Mouse (Mus musculus) stomach, postnatal 0 days (tissue): ENCODE measurements around the gene Amt. TPM values are rescaled to one million over a fixed set of nuclear protein-coding genes. Genes with fewer than 3 reads are reported as not detected.
"Not testable (repeated sequence)": the region's sequence is repeated elsewhere in the genome, so short reads cannot be mapped to it uniquely, and the experiment has no call there.

Source experiments
- ATAC-seq: fragments of 200-750 bp; cut with Nextera tagmentation; 2 replicates; pipeline ENCODE4 v1.8.0; 2017; ENCODE audit not compliant: low FRiP score, low TSS enrichment
- DNase-seq: peaks from one replicate; pipeline ENCODE4 v3.0.0-alpha.2; 2016; ENCODE audit warnings: low spot score
- H3K27ac ChIP-seq: fragments of 300-500 bp; sonication (generic); replicated peaks from 2 replicates; pipeline ENCODE4 v1.5.1; 2014; ENCODE audit warnings: mild to moderate bottlenecking, control low read depth
- H3K27me3 ChIP-seq: fragments of 300-500 bp; sonication (generic); 2 replicates; pipeline ENCODE4 v1.6.1; 2014; ENCODE audit warnings: low read length; ENCODE audit not compliant: control insufficient read depth, insufficient read depth
- H3K36me3 ChIP-seq: fragments of 300-500 bp; sonication (generic); 2 replicates; pipeline ENCODE4 v1.6.1; 2014; ENCODE audit warnings: low read length, mixed read lengths; ENCODE audit not compliant: control insufficient read depth, insufficient read depth
- H3K4me1 ChIP-seq: fragments of 300-500 bp; sonication (generic); replicated peaks from 2 replicates; pipeline ENCODE4 v1.6.1; 2014; ENCODE audit warnings: antibody characterized with exemption; ENCODE audit not compliant: control insufficient read depth, insufficient read depth
- H3K4me2 ChIP-seq: fragments of 300-500 bp; sonication (generic); replicated peaks from 2 replicates; pipeline ENCODE4 v1.6.1; 2014; ENCODE audit warnings: low read depth, mild to moderate bottlenecking, control low read depth, moderate library complexity
- H3K4me3 ChIP-seq: fragments of 300-500 bp; sonication (generic); 2 replicates; pipeline ENCODE4 v1.5.1; 2014; ENCODE audit warnings: low read depth, low read length, control low read depth
- H3K9ac ChIP-seq: fragments of 300-500 bp; sonication (generic); 2 replicates; pipeline ENCODE4 v1.6.1; 2014; ENCODE audit warnings: mild to moderate bottlenecking, low read length, control low read depth, mixed read lengths
- H3K9me3 ChIP-seq: fragments of 300-500 bp; sonication (generic); 2 replicates; pipeline ENCODE4 v1.6.1; 2016; ENCODE audit warnings: low read length; ENCODE audit not compliant: control insufficient read depth
- CTCF ChIP-seq: IDR thresholded peaks from 2 replicates; pipeline ENCODE4 v1.5.1; 2016; ENCODE audit warnings: antibody characterized with exemption, low read depth, mild to moderate bottlenecking, moderate library complexity
- EP300 ChIP-seq: optimal IDR thresholded peaks from 2 replicates; pipeline ENCODE3; 2016; ENCODE audit warnings: antibody characterized with exemption
- WGBS: fragments of 180-500 bp; shearing (Covaris S2); extraction: QIAGEN DNeasy Blood & Tissue Kit; methylation state at CpG from one replicate; pipeline ENCODE4 v1.1.7; 2014; 5-methylcytosine and 5-hydroxymethylcytosine counted together
- polyA plus RNA-seq: library from polyadenylated mRNA; unstranded; fragments of >200 nt; fragmentation: Nextera tagmentation; extraction: Ambion mirVana; gene quantifications from 2 replicates; pipeline ENCODE4 v1.2.1, GENCODE M21; 2015

The Amt gene
- polyA plus RNA-seq, 1 experiment from 2014 or later = 11.6 TPM

DNA sequence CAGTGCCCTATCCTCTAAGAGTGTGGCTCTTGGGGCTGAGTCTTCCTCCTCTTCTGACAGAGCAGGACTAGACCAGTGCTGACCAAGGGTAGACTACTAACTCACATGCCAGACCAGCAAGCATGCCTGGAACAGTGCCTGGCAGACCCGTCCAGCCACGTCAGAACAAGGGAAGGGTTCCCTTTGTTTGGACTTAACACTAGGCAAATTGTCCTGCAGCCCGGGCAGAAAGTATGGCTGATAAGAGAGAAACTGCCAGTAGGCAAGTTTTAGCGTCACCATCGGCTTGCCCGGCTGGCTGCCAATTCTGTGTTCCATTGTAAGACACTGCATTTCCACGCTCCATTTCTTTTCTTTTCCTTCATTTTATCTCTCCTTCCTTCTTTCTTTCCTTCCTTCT, 29.0 kb upstream of the Amt start:
- Histone ChIP-seq H3K9me3 (no peaks in the 10 kb centered on the region), H3K4me2 (no peak overlapping the region), H3K4me1 (peaks cover 4% of the 10 kb centered on the region; the same call in 1 of the 2 replicates), H3K27ac (peak overlapping the region; percentile 80), H3K27me3 (no peaks in the 10 kb centered on the region), H3K4me3 (no peak overlapping the region), H3K36me3 (no peaks in the 10 kb centered on the region), H3K9ac (no peak overlapping the region)
- ATAC-seq (peak; percentile 20; the same call in 1 of the 2 replicates), DNase-seq (peak; percentile 84)
- TF ChIP-seq CTCF = no peak
- no peak for TF ChIP-seq EP300
- 67% methylated on average over 7 of the region's 7 CpGs for WGBS

DNA sequence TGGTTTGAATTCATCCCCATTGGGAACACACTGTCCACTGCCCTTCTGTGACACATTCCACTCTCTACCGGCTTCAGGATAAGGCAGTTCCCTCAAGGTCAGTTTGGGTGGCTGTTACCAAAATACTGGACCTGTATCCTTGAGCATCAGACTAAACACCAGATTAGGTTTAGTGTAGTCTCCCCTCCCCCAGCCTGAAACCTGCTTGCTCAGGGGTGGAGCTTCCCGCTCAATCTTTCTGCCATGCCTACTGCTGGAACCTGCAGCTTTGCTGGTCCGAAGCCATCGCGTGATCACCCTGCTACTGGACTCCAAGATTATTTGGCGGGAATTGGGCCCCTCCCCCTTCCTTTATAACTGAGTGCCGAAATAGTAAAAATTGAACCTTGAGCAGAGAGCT, 28.0 kb upstream of the Amt start:
- H3K9me3 ChIP-seq, H3K4me1 ChIP-seq, H3K27me3 ChIP-seq, H3K9ac ChIP-seq, H3K36me3 ChIP-seq, H3K4me2 ChIP-seq, H3K4me3 ChIP-seq, ATAC-seq: not testable (repeated sequence)
- H3K27ac ChIP-seq = peak overlapping the region; percentile 67; the same call in 1 of the 2 replicates
- peak; percentile 32 for DNase-seq
- WGBS = 58% methylated on average over 6 of the region's 7 CpGs

DNA sequence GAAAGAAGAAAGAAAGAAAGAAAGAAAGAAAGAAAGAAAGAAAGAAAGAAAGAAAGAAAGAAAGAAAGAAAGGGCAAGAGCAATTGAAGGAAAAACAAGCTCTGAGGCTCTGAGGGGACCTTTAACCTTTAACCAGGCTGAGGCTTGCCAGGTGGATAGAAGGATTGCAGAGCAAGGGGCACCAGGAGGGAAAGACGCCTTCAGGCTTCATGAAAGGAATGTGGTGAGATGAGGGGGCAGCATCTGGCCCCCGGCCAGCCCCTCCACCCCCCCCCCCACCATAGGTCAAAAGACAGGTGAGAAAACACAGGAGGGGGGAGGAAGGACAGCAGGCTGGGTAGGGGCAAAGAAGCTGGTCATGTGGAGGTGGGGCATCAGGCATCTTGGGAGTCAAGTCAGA, 24.7 kb upstream of the Amt start:
- WGBS = 9% methylated on average over 2 of the region's 2 CpGs
- Histone ChIP-seq H3K4me3 (no peak overlapping the region), H3K36me3 (no peaks in the 10 kb centered on the region), H3K9me3 (no peaks in the 10 kb centered on the region), H3K4me1 (no peaks in the 10 kb centered on the region), H3K27me3 (no peaks in the 10 kb centered on the region), H3K4me2 (no peak overlapping the region), H3K27ac (peak overlapping the region; percentile 45), H3K9ac (no peak overlapping the region)
- DNase-seq = no peak
- TF ChIP-seq CTCF (no peak), EP300 (no peak)
- no peak for ATAC-seq

DNA sequence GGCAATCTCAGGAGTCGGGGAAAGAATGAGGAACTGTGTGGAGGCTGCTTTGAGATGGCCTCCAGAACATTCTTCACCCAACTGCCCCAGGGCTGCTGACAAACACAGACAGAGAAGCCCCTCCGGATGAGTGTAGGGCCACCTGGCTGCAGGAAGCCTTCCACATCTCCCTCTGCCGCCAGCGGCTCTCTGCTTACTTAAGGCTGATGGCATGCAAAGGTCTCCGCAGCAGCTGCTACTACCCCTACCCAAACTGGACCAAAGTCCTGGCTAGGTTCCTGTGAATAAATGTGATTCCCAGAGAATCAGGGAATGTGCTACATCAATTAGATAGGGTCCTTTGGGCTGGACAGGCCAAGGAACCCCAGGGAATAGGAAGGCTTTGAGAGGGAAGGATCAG, 24.0 kb upstream of the Amt start:
- Histone ChIP-seq H3K9me3 (no peaks in the 10 kb centered on the region), H3K4me2 (no peak overlapping the region), H3K4me3 (no peak overlapping the region), H3K27ac (peak overlapping the region; percentile 45; the same call in 1 of the 2 replicates), H3K27me3 (no peaks in the 10 kb centered on the region), H3K36me3 (no peaks in the 10 kb centered on the region), H3K9ac (no peak overlapping the region), H3K4me1 (no peaks in the 10 kb centered on the region)
- WGBS = 41% methylated on average over 5 of the region's 5 CpGs
- ATAC-seq (no peak), DNase-seq (no peak)
- TF ChIP-seq EP300 (no peak), CTCF (no peak)

DNA sequence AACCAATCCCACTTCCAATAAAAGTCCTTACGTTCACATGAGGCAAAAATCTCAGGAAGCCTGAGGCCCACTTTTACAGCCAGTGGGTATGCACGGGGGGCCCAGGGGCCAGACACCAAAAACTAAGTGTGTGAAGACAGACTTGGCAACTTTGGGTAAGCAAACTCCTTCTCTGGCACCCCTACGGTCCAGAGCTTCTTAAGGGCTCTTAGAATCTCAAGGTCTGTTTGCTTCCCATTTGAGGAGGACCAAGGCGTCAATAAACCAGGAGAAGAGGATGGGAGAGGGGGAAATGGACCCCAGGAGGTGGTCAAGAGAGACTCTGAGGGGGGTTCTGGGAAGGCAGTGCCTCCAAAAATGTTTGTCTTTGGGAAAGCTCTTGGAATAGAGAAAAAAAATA, 23.2 kb upstream of the Amt start:
- H3K27me3 ChIP-seq = no peaks in the 10 kb centered on the region
- H3K9ac ChIP-seq = no peak overlapping the region
- no peak overlapping the region for H3K4me2 ChIP-seq
- ATAC-seq (no peak), DNase-seq (no peak)
- H3K36me3 ChIP-seq = no peaks in the 10 kb centered on the region
- H3K9me3 ChIP-seq = no peaks in the 10 kb centered on the region
- WGBS = 77% methylated on average over 4 of the region's 4 CpGs
- no peak overlapping the region for H3K4me3 ChIP-seq
- no peak overlapping the region for H3K27ac ChIP-seq
- TF ChIP-seq CTCF = no peak
- no peak for TF ChIP-seq EP300
- H3K4me1 ChIP-seq = no peaks in the 10 kb centered on the region

DNA sequence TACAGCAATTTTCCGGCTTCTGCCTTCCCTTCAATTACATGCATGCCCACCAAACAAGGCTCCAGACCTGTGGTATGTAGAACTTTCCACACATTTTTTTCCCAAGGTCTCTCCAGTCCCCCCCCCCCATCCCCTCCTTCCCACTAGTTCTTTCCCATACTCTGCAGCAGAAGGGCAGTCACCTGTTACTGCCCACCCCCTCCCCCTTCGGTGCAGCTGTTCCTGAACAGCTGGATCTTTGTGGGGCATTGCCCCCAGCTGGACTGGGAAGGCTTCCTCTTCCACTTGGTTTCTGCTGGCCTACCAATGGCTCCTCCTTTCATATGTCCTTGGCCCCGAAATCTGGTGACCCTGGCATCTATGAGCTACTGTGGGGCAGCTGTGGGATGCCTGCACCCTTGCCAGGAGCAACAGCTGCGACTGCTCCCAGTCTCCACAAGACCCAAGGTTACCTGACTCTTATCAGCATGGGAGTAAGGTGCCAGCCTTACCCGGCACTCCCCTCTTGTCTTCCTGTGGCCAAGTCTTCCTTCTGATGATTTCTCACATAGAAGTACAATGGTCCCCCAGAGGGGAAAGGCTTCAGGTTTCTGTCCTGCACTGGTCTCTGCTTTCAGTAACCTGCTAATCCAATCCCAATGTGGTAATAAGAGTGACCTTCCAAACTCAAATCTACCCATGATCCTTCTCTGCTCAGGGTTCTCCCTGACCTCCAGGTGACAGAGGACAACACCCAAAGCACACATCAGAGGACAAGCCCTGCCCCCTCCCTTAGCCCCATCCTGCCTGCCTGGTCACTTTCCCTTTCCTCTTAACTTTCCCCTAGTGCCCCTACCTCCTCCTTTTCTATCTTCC, 21.9 kb upstream of the Amt start:
- peak overlapping the region; percentile 53; the same call in 1 of the 2 replicates for H3K27ac ChIP-seq
- no peaks in the 10 kb centered on the region for H3K4me1 ChIP-seq
- H3K9ac ChIP-seq = no peak overlapping the region
- no peaks in the 10 kb centered on the region for H3K9me3 ChIP-seq
- TF ChIP-seq EP300 (no peak), CTCF (no peak)
- H3K27me3 ChIP-seq = no peaks in the 10 kb centered on the region
- H3K36me3 ChIP-seq = no peaks in the 10 kb centered on the region
- H3K4me3 ChIP-seq = no peak overlapping the region
- H3K4me2 ChIP-seq = no peak overlapping the region
- 65% methylated on average over 5 of the region's 5 CpGs for WGBS
- ATAC-seq = peak; percentile 82
- peak; percentile 60 for DNase-seq
